Mouse (Mus musculus): ENCODE results near the gene Olfr1230. TPM values are rescaled to one million over a fixed set of nuclear protein-coding genes. Genes with fewer than 3 reads are reported as not detected.

Gene Olfr1230
- not detected in 2 replicates for polyA plus RNA-seq (2015; fragmentation: Nextera tagmentation; extraction: Ambion mirVana)

- H3K4me3 ChIP-seq (ENCODE audit: low read length) = no peak within 1 kb of the TSS
- H3K27ac ChIP-seq (ENCODE audit: low read length) = no peak within 1 kb of the TSS
- H3K4me1 ChIP-seq (ENCODE audit: control insufficient read depth, insufficient read depth, low read length) = no peaks in the 10 kb centered on the region
- H3K9ac ChIP-seq (ENCODE audit: low read depth, low read length) = no peak within 1 kb of the TSS
- H3K36me3 ChIP-seq (ENCODE audit: control insufficient read depth, insufficient read depth, low read length) = no peaks in the 10 kb centered on the region
- H3K27me3 ChIP-seq (replicated peaks; ENCODE audit: control insufficient read depth, insufficient read depth, low read length) = no peaks in the 10 kb centered on the region
- no peak for ATAC-seq
- H3K4me2 ChIP-seq (ENCODE audit: low read depth, low read length) = no peak within 1 kb of the TSS
- H3K9me3 ChIP-seq (ENCODE audit: control insufficient read depth, low read length) = no peaks in the 10 kb centered on the region
- WGBS = 87% methylated on average over 1 of the region's 1 CpGs
These were observed at the start of gene Olfr1230 for GRCm38 (mm10) chr2:89297168-89297567. TSS of gene Olfr1230 (minus strand) at chr2:89297268.

- no peaks in the 10 kb centered on the region for H3K4me1 ChIP-seq (ENCODE audit: control insufficient read depth, insufficient read depth, low read length)
- H3K4me3 ChIP-seq (ENCODE audit: low read length) = no peak within 1 kb of the TSS
- H3K36me3 ChIP-seq (ENCODE audit: control insufficient read depth, insufficient read depth, low read length) = no peaks in the 10 kb centered on the region
- H3K9me3 ChIP-seq (ENCODE audit: control insufficient read depth, low read length) = no peaks in the 10 kb centered on the region
- H3K27ac ChIP-seq (ENCODE audit: low read length) = no peak within 1 kb of the TSS
- H3K9ac ChIP-seq (ENCODE audit: low read depth, low read length) = no peak within 1 kb of the TSS
- ATAC-seq = no peak
- H3K27me3 ChIP-seq (replicated peaks; ENCODE audit: control insufficient read depth, insufficient read depth, low read length) = no peaks in the 10 kb centered on the region
- H3K4me2 ChIP-seq (ENCODE audit: low read depth, low read length) = no peak within 1 kb of the TSS
These were observed 45.2 kb upstream of the Olfr1230 start, which contains the start of gene Olfr1233 for GRCm38 (mm10) chr2:89342298-89342697. TSS of gene Olfr1233 (minus strand) at chr2:89342398.

GRCm38 (mm10) chr2:89329575-89329974, 32.5 kb upstream of the Olfr1230 start, which contains the start of gene Olfr1232:
TSS of gene Olfr1232 (minus strand) at chr2:89329675.
- H3K27me3 ChIP-seq (replicated peaks; ENCODE audit: control insufficient read depth, insufficient read depth, low read length) = no peaks in the 10 kb centered on the region
- no peak within 1 kb of the TSS for H3K4me2 ChIP-seq (ENCODE audit: low read depth, low read length)
- H3K4me1 ChIP-seq (ENCODE audit: control insufficient read depth, insufficient read depth, low read length) = no peaks in the 10 kb centered on the region
- no peaks in the 10 kb centered on the region for H3K36me3 ChIP-seq (ENCODE audit: control insufficient read depth, insufficient read depth, low read length)
- no peak within 1 kb of the TSS for H3K9ac ChIP-seq (ENCODE audit: low read depth, low read length)
- no peaks in the 10 kb centered on the region for H3K9me3 ChIP-seq (ENCODE audit: control insufficient read depth, low read length)
- no peak within 1 kb of the TSS for H3K27ac ChIP-seq (ENCODE audit: low read length)
- H3K4me3 ChIP-seq (ENCODE audit: low read length) = no peak within 1 kb of the TSS
- ATAC-seq = no peak

- Histone ChIP-seq H3K4me1 (ENCODE audit: control insufficient read depth, insufficient read depth, low read length) (no peaks in the 10 kb centered on the region), H3K27me3 (replicated peaks; ENCODE audit: control insufficient read depth, insufficient read depth, low read length) (no peaks in the 10 kb centered on the region), H3K4me2 (ENCODE audit: low read depth, low read length) (no peak within 1 kb of the TSS), H3K4me3 (ENCODE audit: low read length) (no peak within 1 kb of the TSS), H3K27ac (ENCODE audit: low read length) (no peak within 1 kb of the TSS), H3K36me3 (ENCODE audit: control insufficient read depth, insufficient read depth, low read length) (no peaks in the 10 kb centered on the region), H3K9ac (ENCODE audit: low read depth, low read length) (no peak within 1 kb of the TSS), H3K9me3 (ENCODE audit: control insufficient read depth, low read length) (no peaks in the 10 kb centered on the region)
- no peak for ATAC-seq
- WGBS = 75% methylated on average over 2 of the region's 2 CpGs
These were observed 9.9 kb upstream of the Olfr1230 start, which contains the start of gene Olfr1231 for GRCm38 (mm10) chr2:89306974-89307373. TSS of gene Olfr1231 (minus strand) at chr2:89307074.

- Histone ChIP-seq H3K4me2 (ENCODE audit: low read depth, low read length) (no peak within 1 kb of the TSS), H3K4me1 (ENCODE audit: control insufficient read depth, insufficient read depth, low read length) (no peaks in the 10 kb centered on the region), H3K27me3 (replicated peaks; ENCODE audit: control insufficient read depth, insufficient read depth, low read length) (no peaks in the 10 kb centered on the region), H3K4me3 (ENCODE audit: low read length) (no peak within 1 kb of the TSS), H3K27ac (ENCODE audit: low read length) (no peak within 1 kb of the TSS), H3K36me3 (ENCODE audit: control insufficient read depth, insufficient read depth, low read length) (no peaks in the 10 kb centered on the region), H3K9ac (ENCODE audit: low read depth, low read length) (no peak within 1 kb of the TSS), H3K9me3 (ENCODE audit: control insufficient read depth, low read length) (no peaks in the 10 kb centered on the region)
- no peak for ATAC-seq
- 83% methylated on average over 2 of the region's 2 CpGs for WGBS
These were observed 9.2 kb downstream of the Olfr1230 start, which contains the start of gene Olfr1229 for GRCm38 (mm10) chr2:89287914-89288313. TSS of gene Olfr1229 (minus strand) at chr2:89288014.

GRCm38 (mm10) chr2:89253962-89254361, 43.1 kb downstream of the Olfr1230 start, which contains the start of gene Olfr1228:
TSS of gene Olfr1228 (minus strand) at chr2:89254062.
- Histone ChIP-seq H3K9ac (ENCODE audit: low read depth, low read length) (no peak within 1 kb of the TSS), H3K4me3 (ENCODE audit: low read length) (no peak within 1 kb of the TSS), H3K27ac (ENCODE audit: low read length) (no peak within 1 kb of the TSS), H3K9me3 (ENCODE audit: control insufficient read depth, low read length) (no peaks in the 10 kb centered on the region), H3K4me2 (ENCODE audit: low read depth, low read length) (no peak within 1 kb of the TSS), H3K4me1 (ENCODE audit: control insufficient read depth, insufficient read depth, low read length) (no peaks in the 10 kb centered on the region), H3K27me3 (replicated peaks; ENCODE audit: control insufficient read depth, insufficient read depth, low read length) (no peaks in the 10 kb centered on the region), H3K36me3 (ENCODE audit: control insufficient read depth, insufficient read depth, low read length) (no peaks in the 10 kb centered on the region)
- ATAC-seq = no peak

Other genes starting within 250 kb of the Olfr1230 start
- not detected in 2 replicates for gene Olfr1218, start 236.1 kb downstream of the Olfr1230 start, polyA plus RNA-seq (2015; fragmentation: Nextera tagmentation; extraction: Ambion mirVana)
- gene Olfr1219, start 213.8 kb downstream of the Olfr1230 start, polyA plus RNA-seq (2015; fragmentation: Nextera tagmentation; extraction: Ambion mirVana) = not detected in 2 replicates
- gene Olfr1220, start 190.4 kb downstream of the Olfr1230 start, polyA plus RNA-seq (2015; fragmentation: Nextera tagmentation; extraction: Ambion mirVana) = not detected in 2 replicates
- not detected in 2 replicates for gene Olfr1221, start 180.0 kb downstream of the Olfr1230 start, polyA plus RNA-seq (2015; fragmentation: Nextera tagmentation; extraction: Ambion mirVana)
- gene Olfr1222, start 164.2 kb downstream of the Olfr1230 start, polyA plus RNA-seq (2015; fragmentation: Nextera tagmentation; extraction: Ambion mirVana) = not detected in 2 replicates
- not detected in 2 replicates for gene Olfr1223, start 145.7 kb downstream of the Olfr1230 start, polyA plus RNA-seq (2015; fragmentation: Nextera tagmentation; extraction: Ambion mirVana)
- not detected in 2 replicates for gene Olfr1224-ps1, start 133.2 kb downstream of the Olfr1230 start, polyA plus RNA-seq (2015; fragmentation: Nextera tagmentation; extraction: Ambion mirVana)
- not detected in 2 replicates for gene Olfr1225, start 122.6 kb downstream of the Olfr1230 start, polyA plus RNA-seq (2015; fragmentation: Nextera tagmentation; extraction: Ambion mirVana)
- not detected in 2 replicates for gene Olfr1226, start 97.2 kb downstream of the Olfr1230 start, polyA plus RNA-seq (2015; fragmentation: Nextera tagmentation; extraction: Ambion mirVana)
- not detected in 2 replicates for gene Olfr1228, start 43.2 kb downstream of the Olfr1230 start, polyA plus RNA-seq (2015; fragmentation: Nextera tagmentation; extraction: Ambion mirVana)
- not detected in 2 replicates for gene Olfr1229, start 9.3 kb downstream of the Olfr1230 start, polyA plus RNA-seq (2015; fragmentation: Nextera tagmentation; extraction: Ambion mirVana)
- not detected in 2 replicates for gene Olfr1231, start 9.8 kb upstream of the Olfr1230 start, polyA plus RNA-seq (2015; fragmentation: Nextera tagmentation; extraction: Ambion mirVana)
- gene Olfr1232, start 32.4 kb upstream of the Olfr1230 start, polyA plus RNA-seq (2015; fragmentation: Nextera tagmentation; extraction: Ambion mirVana) = not detected in 2 replicates
- gene Olfr1233, start 45.1 kb upstream of the Olfr1230 start, polyA plus RNA-seq (2015; fragmentation: Nextera tagmentation; extraction: Ambion mirVana) = not detected in 2 replicates
- not detected in 2 replicates for gene Olfr1234, start 67.6 kb upstream of the Olfr1230 start, polyA plus RNA-seq (2015; fragmentation: Nextera tagmentation; extraction: Ambion mirVana)
- not detected in 2 replicates for gene Olfr1238, start 112.4 kb upstream of the Olfr1230 start, polyA plus RNA-seq (2015; fragmentation: Nextera tagmentation; extraction: Ambion mirVana)
- gene Olfr1239, start 123.1 kb upstream of the Olfr1230 start, polyA plus RNA-seq (2015; fragmentation: Nextera tagmentation; extraction: Ambion mirVana) = not detected in 2 replicates
- gene Olfr1240, start 145.7 kb upstream of the Olfr1230 start, polyA plus RNA-seq (2015; fragmentation: Nextera tagmentation; extraction: Ambion mirVana) = not detected in 2 replicates
- gene Olfr1241, start 189.9 kb upstream of the Olfr1230 start, polyA plus RNA-seq (2015; fragmentation: Nextera tagmentation; extraction: Ambion mirVana) = not detected in 2 replicates
- not detected in 2 replicates for gene Olfr1242, start 201.1 kb upstream of the Olfr1230 start, polyA plus RNA-seq (2015; fragmentation: Nextera tagmentation; extraction: Ambion mirVana)
- gene Olfr1243, start 234.2 kb upstream of the Olfr1230 start, polyA plus RNA-seq (2015; fragmentation: Nextera tagmentation; extraction: Ambion mirVana) = not detected in 2 replicates